Mouse (Mus musculus) limb, embryonic 11.5 days (tissue): ENCODE data around the gene Srcin1. TPM values are rescaled to one million over a fixed set of nuclear protein-coding genes. Genes with fewer than 3 reads are reported as not detected.

ENCODE experiments used
- ATAC-seq: fragments of 200-750 bp; cut with Nextera tagmentation; 2 replicates; pipeline ENCODE4 v1.8.0; 2017; ENCODE audit warnings: low read depth; ENCODE audit not compliant: insufficient number of reproducible peaks, low FRiP score, low TSS enrichment
- DNase-seq: peaks from one replicate; pipeline ENCODE4 v3.0.0-alpha.2; 2015; ENCODE audit warnings: low spot score
- H3K27ac ChIP-seq: fragments of 300-500 bp; sonication (generic); replicated peaks from 2 replicates; pipeline ENCODE4 v1.5.1; 2014; ENCODE audit warnings: low read depth, mild to moderate bottlenecking, low read length
- H3K27me3 ChIP-seq: fragments of 300-500 bp; sonication (generic); 2 replicates; pipeline ENCODE4 v1.6.1; 2014; ENCODE audit warnings: mild to moderate bottlenecking, low read length, mixed read lengths; ENCODE audit not compliant: control insufficient read depth, insufficient read depth
- H3K36me3 ChIP-seq: fragments of 300-500 bp; sonication (generic); 2 replicates; pipeline ENCODE4 v1.6.1; 2014; ENCODE audit warnings: mild to moderate bottlenecking, low read length, moderate library complexity, mixed read lengths; ENCODE audit not compliant: control insufficient read depth, insufficient read depth
- H3K4me1 ChIP-seq: fragments of 300-500 bp; sonication (generic); 2 replicates; pipeline ENCODE4 v1.6.1; 2014; ENCODE audit warnings: low read length, mixed read lengths; ENCODE audit not compliant: control insufficient read depth, insufficient read depth
- H3K4me2 ChIP-seq: fragments of 300-500 bp; sonication (generic); 2 replicates; pipeline ENCODE4 v1.6.1; 2014; ENCODE audit warnings: low read depth, mild to moderate bottlenecking, moderate library complexity; ENCODE audit not compliant: severe bottlenecking
- H3K4me3 ChIP-seq: fragments of 300-500 bp; sonication (generic); 2 replicates; pipeline ENCODE4 v1.5.1; 2014; ENCODE audit warnings: low read depth, low read length
- H3K9ac ChIP-seq: fragments of 300-500 bp; sonication (generic); 2 replicates; pipeline ENCODE4 v1.6.1; 2014; ENCODE audit warnings: mild to moderate bottlenecking, low read length
- H3K9me3 ChIP-seq: fragments of 300-500 bp; sonication (generic); 2 replicates; pipeline ENCODE4 v1.6.1; 2016; ENCODE audit warnings: low read length; ENCODE audit not compliant: control insufficient read depth
- WGBS: fragments of 180-500 bp; shearing (Covaris S2); extraction: QIAGEN DNeasy Blood & Tissue Kit; methylation state at CpG from one replicate; pipeline ENCODE4 v1.1.7; 2014; 5-methylcytosine and 5-hydroxymethylcytosine counted together
- polyA plus RNA-seq: library from polyadenylated mRNA; unstranded; fragments of >200 nt; fragmentation: Nextera tagmentation; extraction: Ambion mirVana; gene quantifications from 2 replicates; pipeline ENCODE4 v1.2.1, GENCODE M21; 2014

Srcin1 gene
- 0.28 and 0.34 TPM in 2 replicates for polyA plus RNA-seq

GRCm38 (mm10) chr11:97576136-97576906, at the start of gene Srcin1:
Gene Srcin1, minus strand, starts transcription at chr11:97576186.
- DNase-seq (no peak), ATAC-seq (no peak)
- peak within 1 kb of the TSS; percentile 71 for H3K9ac ChIP-seq
- H3K27ac ChIP-seq, result no peak within 1 kb of the TSS
- 26% methylated on average over 9 of the region's 9 CpGs for whole genome bisulfite sequencing
- H3K4me1 ChIP-seq, result peaks cover 10% of the 10 kb centered on the region
- no peaks in the 10 kb centered on the region for H3K9me3 ChIP-seq
- H3K27me3 ChIP-seq, result peaks cover 44% of the 10 kb centered on the region
- peak within 1 kb of the TSS; percentile 59 for H3K4me3 ChIP-seq
- no peaks in the 10 kb centered on the region for H3K36me3 ChIP-seq
- peak within 1 kb of the TSS; percentile 99 for H3K4me2 ChIP-seq

DNA sequence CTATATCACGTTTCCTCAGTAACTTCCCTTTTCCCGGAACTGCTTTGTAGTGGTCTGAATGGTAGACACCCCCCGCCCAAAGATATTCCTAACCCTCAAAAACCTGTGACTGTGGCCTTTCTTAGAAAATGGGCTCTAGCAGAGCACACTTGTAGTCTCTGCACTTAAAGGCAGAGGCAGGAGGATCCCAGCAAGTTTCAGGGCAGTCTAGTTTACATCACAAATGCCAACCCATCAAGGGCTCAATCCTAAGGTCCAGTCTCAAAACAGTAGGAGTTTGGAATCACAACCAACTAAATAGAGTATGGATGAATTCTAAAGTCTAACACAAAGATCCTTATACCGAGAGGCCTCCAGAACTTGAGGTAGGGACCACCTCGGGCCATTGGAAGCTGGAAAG, 49.6 kb upstream of the Srcin1 start:
- no peak overlapping the region for H3K4me2 ChIP-seq
- no peak for ATAC-seq
- H3K4me3 ChIP-seq, result no peak overlapping the region

DNA sequence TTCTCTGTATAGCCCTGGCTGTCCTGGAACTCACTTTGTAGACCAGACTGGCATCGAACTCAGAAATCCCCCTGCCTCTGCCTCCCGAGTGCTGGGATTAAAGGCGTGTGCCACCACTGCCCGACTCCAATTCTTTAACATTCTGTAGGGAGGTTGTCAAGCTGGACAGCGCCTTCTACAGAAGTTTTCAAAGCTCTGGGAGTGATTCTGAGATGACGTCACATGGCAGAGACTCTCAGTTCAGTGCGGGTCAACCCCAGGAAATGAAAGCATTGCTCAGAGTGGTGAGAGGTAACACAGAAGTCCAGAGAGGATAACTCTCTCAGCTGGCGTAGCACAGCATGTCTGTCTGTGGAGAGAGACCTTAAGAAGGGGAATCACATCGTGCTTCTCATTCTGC, 47.2 kb upstream of the Srcin1 start:
- H3K4me2 ChIP-seq, result no peak overlapping the region
- no peak for ATAC-seq

More for the DNA sequence above, 49.6 kb upstream of the Srcin1 start:
- Histone ChIP-seq H3K36me3 (no peaks in the 10 kb centered on the region), H3K9ac (no peak overlapping the region), H3K9me3 (no peaks in the 10 kb centered on the region), H3K27me3 (peaks cover 36% of the 10 kb centered on the region), H3K27ac (no peak overlapping the region), H3K4me1 (peaks cover 26% of the 10 kb centered on the region)
- no peak for DNase-seq
- 72% methylated on average over 5 of the region's 5 CpGs for WGBS

DNA sequence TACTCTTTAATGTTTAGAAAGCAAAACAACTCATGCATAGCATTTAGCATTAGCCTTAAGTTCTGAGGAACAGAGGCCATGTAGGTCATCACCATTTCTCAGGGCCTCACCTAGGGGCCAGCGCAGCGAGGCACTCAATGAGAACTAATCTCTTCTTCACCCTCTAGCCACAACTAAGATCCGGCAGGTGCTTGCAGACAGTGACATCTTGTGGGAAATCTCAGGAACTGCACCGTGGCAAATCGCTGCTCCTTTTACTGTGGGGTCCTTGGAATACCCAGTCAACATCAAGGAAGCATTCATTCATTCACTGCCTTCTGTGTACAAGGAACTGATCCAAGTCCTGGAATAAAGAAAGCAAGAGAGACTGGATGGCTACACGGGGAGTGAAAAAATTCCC, 46.5 kb upstream of the Srcin1 start:
- no peak overlapping the region for H3K27ac ChIP-seq
- ATAC-seq (no peak), DNase-seq (peak; percentile 85)
- no peak overlapping the region for H3K9ac ChIP-seq
- no peak overlapping the region for H3K4me3 ChIP-seq
- H3K4me1 ChIP-seq, result peaks cover 11% of the 10 kb centered on the region
- H3K4me2 ChIP-seq, result no peak overlapping the region
- no peaks in the 10 kb centered on the region for H3K36me3 ChIP-seq
- H3K9me3 ChIP-seq, result no peaks in the 10 kb centered on the region
- 5% methylated on average over 6 of the region's 6 CpGs for WGBS
- peaks cover 15% of the 10 kb centered on the region for H3K27me3 ChIP-seq

More for the DNA sequence above, 47.2 kb upstream of the Srcin1 start:
- Histone ChIP-seq H3K9ac (no peak overlapping the region), H3K9me3 (no peaks in the 10 kb centered on the region), H3K4me3 (no peak overlapping the region), H3K27ac (no peak overlapping the region), H3K4me1 (peaks cover 19% of the 10 kb centered on the region), H3K27me3 (peaks cover 21% of the 10 kb centered on the region), H3K36me3 (no peaks in the 10 kb centered on the region)
- 59% methylated on average over 9 of the region's 9 CpGs for WGBS
- DNase-seq, result no peak

- DNase-seq, result no peak
- WGBS, result 62% methylated on average over 5 of the region's 5 CpGs
- no peaks in the 10 kb centered on the region for H3K4me1 ChIP-seq
Observed at GRCm38 (mm10) chr11:97619391-97619795, 43.4 kb upstream of the Srcin1 start.

DNA sequence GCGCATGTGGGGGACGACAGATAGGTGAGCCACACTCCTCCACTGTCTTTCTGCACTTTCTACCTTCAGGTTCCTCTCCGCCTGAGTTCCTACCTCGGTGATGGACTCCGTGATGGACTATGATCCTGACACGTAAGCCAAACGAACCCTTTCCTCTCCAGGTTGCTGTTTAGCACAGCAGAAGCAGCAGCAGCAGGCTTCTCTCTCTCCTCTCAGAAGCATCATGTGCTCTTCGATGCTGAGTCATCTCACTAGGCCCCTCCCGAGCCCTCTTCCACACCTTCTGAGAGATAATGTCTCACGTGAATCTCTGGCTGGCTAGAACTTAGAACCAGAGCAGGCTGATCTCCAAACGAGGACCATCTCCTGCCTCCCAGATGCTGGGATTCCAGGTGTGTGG, 42.4 kb upstream of the Srcin1 start:
- Histone ChIP-seq H3K9me3 (no peaks in the 10 kb centered on the region), H3K36me3 (no peaks in the 10 kb centered on the region), H3K4me3 (no peak overlapping the region), H3K27ac (no peak overlapping the region), H3K9ac (no peak overlapping the region), H3K27me3 (peaks cover 8% of the 10 kb centered on the region), H3K4me2 (no peak overlapping the region), H3K4me1 (no peaks in the 10 kb centered on the region)
- WGBS, result 41% methylated on average over 11 of the region's 11 CpGs
- no peak for DNase-seq
- ATAC-seq, result no peak

More at GRCm38 (mm10) chr11:97619391-97619795, 43.4 kb upstream of the Srcin1 start:
- Histone ChIP-seq H3K4me2 (no peak overlapping the region), H3K9me3 (no peaks in the 10 kb centered on the region), H3K27ac (no peak overlapping the region), H3K27me3 (peaks cover 11% of the 10 kb centered on the region), H3K4me3 (no peak overlapping the region), H3K9ac (no peak overlapping the region), H3K36me3 (no peaks in the 10 kb centered on the region)
- ATAC-seq, result no peak

GRCm38 (mm10) chr11:97615276-97615675, 39.3 kb upstream of the Srcin1 start:
- H3K27me3 ChIP-seq, result peaks cover 8% of the 10 kb centered on the region
- no peak overlapping the region for H3K4me2 ChIP-seq
- ATAC-seq (no peak), DNase-seq (no peak)
- no peaks in the 10 kb centered on the region for H3K4me1 ChIP-seq
- WGBS, result 83% methylated on average over 4 of the region's 4 CpGs
- no peak overlapping the region for H3K27ac ChIP-seq
- H3K36me3 ChIP-seq, result no peaks in the 10 kb centered on the region
- H3K9ac ChIP-seq, result no peak overlapping the region
- no peak overlapping the region for H3K4me3 ChIP-seq
- H3K9me3 ChIP-seq, result no peaks in the 10 kb centered on the region

DNA sequence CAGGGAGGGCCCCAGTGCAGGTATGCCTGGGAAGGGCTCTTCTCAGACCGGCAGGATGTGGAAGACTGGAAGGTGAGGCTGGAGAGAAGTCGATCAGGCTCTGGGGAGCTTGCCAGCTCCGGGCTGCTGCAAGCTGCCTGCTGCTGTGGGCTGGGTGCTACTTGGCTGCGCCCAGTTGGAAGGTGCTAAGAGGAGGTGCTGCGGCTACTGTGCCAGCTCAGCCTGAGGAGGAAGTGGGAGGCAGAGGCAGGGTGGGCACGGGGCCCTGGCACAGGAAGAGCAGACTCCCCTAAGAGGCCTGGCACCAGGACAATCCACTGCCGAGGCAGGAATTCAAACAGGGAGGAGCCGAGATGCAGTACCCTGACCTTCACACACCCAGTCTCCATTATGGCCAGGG, 35.1 kb upstream of the Srcin1 start:
- Histone ChIP-seq H3K9me3 (no peaks in the 10 kb centered on the region), H3K4me2 (no peak overlapping the region), H3K27ac (no peak overlapping the region), H3K4me3 (no peak overlapping the region), H3K27me3 (no peaks in the 10 kb centered on the region), H3K9ac (no peak overlapping the region), H3K4me1 (no peaks in the 10 kb centered on the region), H3K36me3 (no peaks in the 10 kb centered on the region)
- no peak for ATAC-seq
- 72% methylated on average over 8 of the region's 8 CpGs for whole genome bisulfite sequencing
- no peak for DNase-seq
